Mouse (Mus musculus): ENCODE results near the gene Krtap5-2.

- TF ChIP-seq CTCF (IDR thresholded peaks at IDR 0.05; ENCODE audit: low read depth, low read length) (no peak), EP300 (IDR thresholded peaks at IDR 0.05; ENCODE audit: insufficient read depth, low read depth, low read length) (no peak), POLR2A (IDR thresholded peaks at IDR 0.05; ENCODE audit: insufficient read depth, low read length) (no peak)
Observed at GRCm38 (mm10) chr7:142144507-142144906, 31.3 kb downstream of the Krtap5-2 start, which contains the start of gene Gm45337.
